Mouse (Mus musculus) erythroid progenitor cell, adult 5-6 weeks (primary cell): Measurements from ENCODE around the gene Psmb4. TPM values are rescaled to one million over a fixed set of nuclear protein-coding genes. Genes with fewer than 3 reads are reported as not detected.

Experiments used
- total RNA-seq, 2 experiments: library from RNA; stranded (forward) in 1 of 2; stranded (reverse) in 1 of 2; fragments of 150-400 nt in 1 of 2; fragments of 186-747, 209-891 nt in 1 of 2; gene quantifications; 2 replicates each; pipeline versions ENCODE4 v1.2.3 to v1.2.4; 2015 to 2017; ENCODE audit warnings: low replicate concordance in 2 of 2

Gene Psmb4
- total RNA-seq, 2 experiments from 2014 or later = 25.2 to 171 TPM

Other genes starting within 250 kb of the Psmb4 start
- gene Gm10972, start 243.8 kb downstream of the Psmb4 start, total RNA-seq (2015; ENCODE audit: low replicate concordance) = not detected in 2 replicates
- not detected in 2 replicates for gene Gm10972, start 243.8 kb downstream of the Psmb4 start, total RNA-seq (2017; ENCODE audit: low replicate concordance)
- 2.9 and 5.4 TPM in 2 replicates for gene Tuft1, start 228.1 kb downstream of the Psmb4 start, total RNA-seq (2015; ENCODE audit: low replicate concordance)
- gene Tuft1, start 228.1 kb downstream of the Psmb4 start, total RNA-seq (2017; ENCODE audit: low replicate concordance) = 2.4 and 12.6 TPM in 2 replicates
- gene Selenbp2, start 193.4 kb downstream of the Psmb4 start, total RNA-seq (2015; ENCODE audit: low replicate concordance) = not detected in 2 replicates
- not detected in 2 replicates for gene Selenbp2, start 193.4 kb downstream of the Psmb4 start, total RNA-seq (2017; ENCODE audit: low replicate concordance)
- not detected in 2 replicates for gene Cgn, start 100.5 kb downstream of the Psmb4 start, total RNA-seq (2015; ENCODE audit: low replicate concordance)
- not detected in 2 replicates for gene Cgn, start 100.5 kb downstream of the Psmb4 start, total RNA-seq (2017; ENCODE audit: low replicate concordance)
- gene Pogz, start 49.4 kb downstream of the Psmb4 start, total RNA-seq (2015; ENCODE audit: low replicate concordance) = 24.1 and 54.5 TPM in 2 replicates
- gene Pogz, start 49.4 kb downstream of the Psmb4 start, total RNA-seq (2017; ENCODE audit: low replicate concordance) = 9.2 and 11.6 TPM in 2 replicates
- 31.7 and 38.1 TPM in 2 replicates for gene Selenbp1, start 46.1 kb upstream of the Psmb4 start, total RNA-seq (2015; ENCODE audit: low replicate concordance)
- gene Selenbp1, start 46.1 kb upstream of the Psmb4 start, total RNA-seq (2017; ENCODE audit: low replicate concordance) = 31.1 and 34.5 TPM in 2 replicates
- gene Rfx5, start 67.1 kb upstream of the Psmb4 start, total RNA-seq (2015; ENCODE audit: low replicate concordance) = 4.3 and 6.7 TPM in 2 replicates
- gene Rfx5, start 67.1 kb upstream of the Psmb4 start, total RNA-seq (2017; ENCODE audit: low replicate concordance) = 1.4 and 2.3 TPM in 2 replicates
- gene Pi4kb, start 87.8 kb upstream of the Psmb4 start, total RNA-seq (2015; ENCODE audit: low replicate concordance) = 12.2 and 26.7 TPM in 2 replicates
- 9.5 and 26.1 TPM in 2 replicates for gene Pi4kb, start 87.8 kb upstream of the Psmb4 start, total RNA-seq (2017; ENCODE audit: low replicate concordance)
- 7.9 and 26.0 TPM in 2 replicates for gene Zfp687, start 128.5 kb upstream of the Psmb4 start, total RNA-seq (2015; ENCODE audit: low replicate concordance)
- 6.6 and 8.1 TPM in 2 replicates for gene Zfp687, start 128.5 kb upstream of the Psmb4 start, total RNA-seq (2017; ENCODE audit: low replicate concordance)
- gene Psmd4, start 155.7 kb upstream of the Psmb4 start, total RNA-seq (2015; ENCODE audit: low replicate concordance) = 79.6 and 112 TPM in 2 replicates
- gene Psmd4, start 155.7 kb upstream of the Psmb4 start, total RNA-seq (2017; ENCODE audit: low replicate concordance) = 111 and 160 TPM in 2 replicates
- gene Pip5k1a, start 220.0 kb upstream of the Psmb4 start, total RNA-seq (2015; ENCODE audit: low replicate concordance) = 17.3 and 26.4 TPM in 2 replicates
- 32.2 and 74.3 TPM in 2 replicates for gene Pip5k1a, start 220.0 kb upstream of the Psmb4 start, total RNA-seq (2017; ENCODE audit: low replicate concordance)
- gene Vps72, start 224.1 kb upstream of the Psmb4 start, total RNA-seq (2015; ENCODE audit: low replicate concordance) = 11.5 and 13.4 TPM in 2 replicates
- gene Vps72, start 224.1 kb upstream of the Psmb4 start, total RNA-seq (2017; ENCODE audit: low replicate concordance) = 38.0 and 48.7 TPM in 2 replicates
- not detected in 2 replicates for gene Tmod4, start 237.5 kb upstream of the Psmb4 start, total RNA-seq (2015; ENCODE audit: low replicate concordance)
- gene Tmod4, start 237.5 kb upstream of the Psmb4 start, total RNA-seq (2017; ENCODE audit: low replicate concordance) = not detected in 2 replicates
- gene Scnm1, start 247.1 kb upstream of the Psmb4 start, total RNA-seq (2015; ENCODE audit: low replicate concordance) = 35.0 and 41.1 TPM in 2 replicates
- 34.9 and 43.6 TPM in 2 replicates for gene Scnm1, start 247.1 kb upstream of the Psmb4 start, total RNA-seq (2017; ENCODE audit: low replicate concordance)
- gene Lysmd1, start 247.1 kb upstream of the Psmb4 start, total RNA-seq (2015; ENCODE audit: low replicate concordance) = 4.6 and 8.3 TPM in 2 replicates
- 7.0 and 8.1 TPM in 2 replicates for gene Lysmd1, start 247.1 kb upstream of the Psmb4 start, total RNA-seq (2017; ENCODE audit: low replicate concordance)